Mouse (Mus musculus) midbrain, embryonic 16.5 days (tissue): ENCODE data around the gene Nup107. TPM values are rescaled to one million over a fixed set of nuclear protein-coding genes. Genes with fewer than 3 reads are reported as not detected.

ENCODE experiments used
- ATAC-seq: fragments of 200-750 bp; cut with Nextera tagmentation; 2 replicates; pipeline ENCODE4 v1.8.0; 2017; ENCODE audit warnings: moderate TSS enrichment
- H3K27ac ChIP-seq: fragments of 300-500 bp; sonication (generic); 2 replicates; pipeline ENCODE4 v1.5.1; 2014; ENCODE audit warnings: mild to moderate bottlenecking, low read length, mixed read lengths
- H3K27me3 ChIP-seq: fragments of 300-500 bp; sonication (generic); 2 replicates; pipeline ENCODE4 v1.6.1; 2014; ENCODE audit warnings: low read depth, low read length, mixed read lengths; ENCODE audit not compliant: control insufficient read depth, insufficient read depth
- H3K36me3 ChIP-seq: fragments of 300-500 bp; sonication (generic); 2 replicates; pipeline ENCODE4 v1.6.1; 2014; ENCODE audit warnings: mild to moderate bottlenecking, low read length, moderate library complexity, mixed read lengths; ENCODE audit not compliant: control insufficient read depth, insufficient read depth
- H3K4me1 ChIP-seq: fragments of 300-500 bp; sonication (generic); 2 replicates; pipeline ENCODE4 v1.6.1; 2014; ENCODE audit warnings: mild to moderate bottlenecking, low read length, mixed read lengths; ENCODE audit not compliant: control insufficient read depth, insufficient read depth
- H3K4me2 ChIP-seq: fragments of 300-500 bp; sonication (generic); 2 replicates; pipeline ENCODE4 v1.6.1; 2014; ENCODE audit warnings: mild to moderate bottlenecking, low read length, mixed read lengths
- H3K4me3 ChIP-seq: fragments of 300-500 bp; sonication (generic); 2 replicates; pipeline ENCODE4 v1.5.1; 2014; ENCODE audit warnings: low read depth, mild to moderate bottlenecking, low read length, moderate library complexity, mixed read lengths
- H3K9ac ChIP-seq: fragments of 300-500 bp; sonication (generic); 2 replicates; pipeline ENCODE4 v1.6.1; 2014; ENCODE audit warnings: low read depth, low read length, mixed read lengths
- H3K9me3 ChIP-seq: fragments of 300-500 bp; sonication (generic); replicated peaks from 2 replicates; pipeline ENCODE4 v1.6.1; 2014; ENCODE audit warnings: mild to moderate bottlenecking, low read length, mixed read lengths; ENCODE audit not compliant: control insufficient read depth, poor library complexity, severe bottlenecking
- WGBS: fragments of 180-500 bp; shearing (Covaris S2); extraction: QIAGEN DNeasy Blood & Tissue Kit; methylation state at CpG from one replicate; pipeline ENCODE4 v1.1.7; 2014; 5-methylcytosine and 5-hydroxymethylcytosine counted together
- polyA plus RNA-seq: library from polyadenylated mRNA; unstranded; fragments of >200 nt; fragmentation: Nextera tagmentation; extraction: Ambion mirVana; gene quantifications from 2 replicates; pipeline ENCODE4 v1.2.1, GENCODE M21; 2015

The Nup107 gene
- polyA plus RNA-seq, 1 experiment from 2014 or later, result 29.4 TPM

GRCm38 (mm10) chr10:117702024-117702833 lies 90.3 kb downstream of the Nup107 start:
- WGBS, result 95% methylated on average over 6 of the region's 6 CpGs
- H3K27ac ChIP-seq, result no peak overlapping the region
- no peak overlapping the region for H3K4me3 ChIP-seq
- ATAC-seq, result no peak
- peaks cover 45% of the 10 kb centered on the region for H3K36me3 ChIP-seq
- no peaks in the 10 kb centered on the region for H3K4me1 ChIP-seq
- H3K9ac ChIP-seq, result no peak overlapping the region
- no peaks in the 10 kb centered on the region for H3K27me3 ChIP-seq
- no peak overlapping the region for H3K4me2 ChIP-seq
- no peaks in the 10 kb centered on the region for H3K9me3 ChIP-seq

- no peak overlapping the region for H3K4me3 ChIP-seq
- no peaks in the 10 kb centered on the region for H3K27me3 ChIP-seq
- no peak overlapping the region for H3K27ac ChIP-seq
- ATAC-seq, result no peak
- H3K4me2 ChIP-seq, result no peak overlapping the region
- peaks cover 46% of the 10 kb centered on the region for H3K36me3 ChIP-seq
- no peaks in the 10 kb centered on the region for H3K9me3 ChIP-seq
- no peak overlapping the region for H3K9ac ChIP-seq
- WGBS, result 91% methylated on average over 6 of the region's 6 CpGs
- no peaks in the 10 kb centered on the region for H3K4me1 ChIP-seq
Observed at GRCm38 (mm10) chr10:117701034-117701829, 91.3 kb downstream of the Nup107 start.

Other genes with a start within 250 kb of the Nup107 start
- 13.5 and 14.3 TPM in 2 replicates for gene Cpm, start 163.2 kb downstream of the Nup107 start, polyA plus RNA-seq
- gene Mdm2, start 81.9 kb downstream of the Nup107 start, polyA plus RNA-seq, result 53.1 and 55.7 TPM in 2 replicates
- gene Slc35e3, start 46.3 kb downstream of the Nup107 start, polyA plus RNA-seq, result 34.4 and 34.8 TPM in 2 replicates
- gene Rap1b, start 53.3 kb upstream of the Nup107 start, polyA plus RNA-seq, result 171 and 179 TPM in 2 replicates